Mouse (Mus musculus) kidney, postnatal 14 days (tissue): ENCODE data around the gene Lypd6b.

ENCODE experiments used
- DNase-seq: peaks from one replicate; pipeline ENCODE4 v3.0.0; 2022; ENCODE audit warnings: mixed read lengths

The Lypd6b gene

GRCm38 (mm10) chr2:49787376-49788050 lies at the start of gene Lypd6b:
Gene Lypd6b, plus strand, starts transcription at chr2:49787688.
- peak; percentile 67 for DNase-seq

- no peak for DNase-seq
Observed at GRCm38 (mm10) chr2:49739046-49739445, 48.4 kb upstream of the Lypd6b start.

GRCm38 (mm10) chr2:49741026-49741425 lies 46.5 kb upstream of the Lypd6b start:
- DNase-seq = no peak

DNA sequence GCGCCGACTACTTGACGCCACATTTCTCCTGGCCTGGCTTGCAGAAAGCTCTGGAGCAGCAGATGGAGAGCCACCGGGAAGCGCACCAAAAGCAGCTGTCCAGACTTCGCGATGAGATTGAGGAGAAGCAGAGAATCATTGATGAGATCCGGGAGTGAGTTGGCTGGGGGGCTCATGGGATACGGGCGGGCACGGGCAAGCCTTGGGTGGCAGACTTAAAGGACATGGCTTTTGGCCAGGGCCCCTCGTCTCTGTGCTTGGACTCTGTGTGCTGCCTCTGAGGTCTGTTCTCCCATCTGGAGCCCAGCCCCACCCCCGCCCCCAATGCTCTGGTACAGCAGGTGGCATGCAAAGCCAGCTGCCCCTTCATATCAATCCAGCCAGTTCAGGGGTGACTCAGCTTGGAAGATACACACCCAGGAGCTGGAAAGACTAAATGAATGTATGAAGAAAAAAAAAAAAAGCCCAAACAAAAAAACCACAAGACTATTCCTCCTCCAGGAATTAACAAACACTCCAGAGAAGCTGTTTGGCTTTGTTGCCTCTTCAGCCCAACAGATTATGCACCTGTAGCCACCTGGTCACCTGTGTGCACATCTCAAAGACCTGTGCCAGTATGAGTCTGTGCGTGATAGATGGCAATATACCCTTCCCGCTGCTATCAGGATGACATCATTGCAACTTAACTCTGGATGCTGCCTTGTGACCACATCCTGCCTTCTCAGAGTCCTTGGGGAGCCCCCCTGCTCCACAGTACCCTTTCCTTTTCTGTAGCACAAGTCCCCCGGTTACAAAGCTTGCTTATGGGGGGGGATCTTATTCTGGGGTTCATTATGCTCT lies 45.4 kb upstream of the Lypd6b start:
- no peak for DNase-seq

- DNase-seq = no peak
Observed at GRCm38 (mm10) chr2:49742919-49743318, 44.6 kb upstream of the Lypd6b start.

DNA sequence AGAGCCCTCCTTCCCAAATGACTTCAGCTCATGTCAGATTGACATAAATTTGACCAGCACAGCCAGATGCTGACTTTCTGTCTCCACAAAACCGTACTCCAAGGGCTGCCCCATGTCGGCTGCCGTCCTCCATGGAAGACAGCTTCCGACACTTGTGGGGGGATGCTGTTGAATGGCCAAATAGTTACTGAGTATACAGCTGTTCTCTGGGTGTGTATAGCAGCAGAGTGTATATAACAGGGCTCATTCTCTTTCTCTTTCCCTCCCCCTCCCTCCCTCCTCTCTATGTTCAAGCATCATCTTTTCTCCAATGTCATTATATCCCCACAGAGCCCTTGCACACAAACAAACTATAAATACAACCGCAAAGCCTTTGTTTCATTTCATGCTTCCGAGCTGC lies 43.7 kb upstream of the Lypd6b start:
- no peak for DNase-seq

GRCm38 (mm10) chr2:49744251-49745093 lies 43.0 kb upstream of the Lypd6b start:
- DNase-seq = no peak

GRCm38 (mm10) chr2:49745094-49745781 lies 42.2 kb upstream of the Lypd6b start:
- no peak for DNase-seq

- no peak for DNase-seq
Observed at GRCm38 (mm10) chr2:49746947-49747346, 40.5 kb upstream of the Lypd6b start.

DNA sequence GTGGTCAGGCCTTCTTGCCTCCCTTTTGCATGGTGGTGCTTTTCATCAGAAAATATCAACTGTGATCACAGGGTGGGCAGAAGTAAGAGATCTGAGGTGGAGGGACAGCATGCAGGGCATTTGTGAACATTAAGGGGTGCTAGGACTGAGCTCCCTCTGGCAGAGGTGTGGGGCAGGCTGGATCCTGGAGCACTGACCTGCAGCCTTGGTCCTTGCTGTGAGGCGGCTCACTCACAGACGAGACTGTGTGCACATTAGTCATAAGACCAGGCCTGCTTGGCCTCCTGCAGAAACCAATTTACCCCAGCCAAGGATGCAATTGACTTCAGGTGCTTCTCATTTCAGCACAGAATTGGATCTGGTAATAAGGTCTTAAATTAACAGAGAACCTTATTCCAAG lies 39.8 kb upstream of the Lypd6b start:
- no peak for DNase-seq

GRCm38 (mm10) chr2:49748628-49749342 lies 38.7 kb upstream of the Lypd6b start:
- no peak for DNase-seq

GRCm38 (mm10) chr2:49749730-49750576 lies 37.5 kb upstream of the Lypd6b start:
- no peak for DNase-seq

DNA sequence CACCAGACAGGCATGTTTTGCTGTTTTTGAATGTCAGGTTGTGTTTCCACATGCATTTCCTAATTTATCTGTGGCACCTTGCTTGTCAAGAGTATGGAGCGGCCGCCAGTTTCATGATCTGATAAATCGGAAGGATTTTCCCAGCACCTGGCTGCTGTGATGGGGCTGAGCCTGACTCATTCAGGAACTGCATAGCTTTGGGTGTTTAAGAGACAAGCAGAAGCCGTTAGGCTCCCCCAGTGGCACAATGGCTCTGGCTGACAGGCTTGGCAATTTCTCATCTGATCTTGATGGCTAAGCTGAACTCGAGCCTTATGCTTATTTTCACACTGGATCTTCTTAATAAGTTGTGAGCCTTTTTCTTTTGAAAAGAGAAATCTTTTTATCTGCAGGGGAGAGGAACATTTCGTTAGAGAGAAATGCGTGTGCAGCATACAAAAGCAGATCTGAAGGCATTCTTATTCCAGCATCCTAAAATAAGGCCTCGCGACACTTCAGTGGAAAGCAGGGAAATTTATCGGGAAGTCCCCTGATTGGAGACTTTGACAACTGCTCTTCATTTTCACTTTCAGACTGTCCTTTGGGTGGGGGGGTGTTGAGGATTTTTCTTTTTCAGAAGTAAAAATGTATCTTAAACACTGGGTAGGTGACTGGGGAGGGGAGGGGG lies 35.8 kb upstream of the Lypd6b start:
- DNase-seq = no peak

DNA sequence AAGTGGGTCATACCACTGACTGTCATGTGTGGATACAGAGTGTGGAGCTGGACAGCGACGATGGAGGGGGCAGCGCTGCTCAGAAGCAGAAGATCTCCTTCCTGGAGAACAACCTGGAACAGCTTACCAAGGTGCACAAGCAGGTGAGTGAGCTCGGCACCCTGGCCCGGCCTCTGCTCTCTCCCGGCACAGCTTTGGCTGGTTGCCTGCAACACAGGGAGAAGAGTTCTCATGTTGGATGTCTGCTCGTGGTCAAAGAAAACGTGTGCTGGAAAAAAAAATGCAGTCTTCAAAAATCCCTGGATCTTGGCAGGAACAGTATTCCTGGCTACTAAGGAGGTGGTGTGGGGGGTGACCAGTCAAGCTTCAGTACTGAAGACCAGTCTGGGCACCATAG lies 35.3 kb upstream of the Lypd6b start:
- DNase-seq = no peak

DNA sequence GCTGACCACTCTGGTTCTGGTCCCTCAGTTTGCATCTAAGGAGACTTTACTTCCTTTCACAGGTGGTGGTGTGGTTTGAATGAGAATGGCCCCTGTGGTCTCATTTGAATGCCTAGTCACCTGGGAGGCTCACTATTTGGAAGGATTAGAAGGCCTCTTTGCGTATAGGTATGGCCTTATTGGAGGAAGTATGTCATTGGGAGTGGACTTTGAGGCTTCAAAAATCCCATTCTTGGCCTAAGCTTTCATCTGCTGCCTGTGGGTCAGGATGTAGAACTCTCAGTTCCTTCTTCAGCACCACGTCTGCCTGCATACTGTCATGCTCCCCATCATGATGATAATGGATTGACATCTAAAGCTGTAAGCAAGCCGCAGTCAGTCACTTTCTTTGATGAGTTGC lies 34.4 kb upstream of the Lypd6b start:
- no peak for DNase-seq

- DNase-seq = no peak
Observed at GRCm38 (mm10) chr2:49755054-49755453, 32.4 kb upstream of the Lypd6b start.

DNA sequence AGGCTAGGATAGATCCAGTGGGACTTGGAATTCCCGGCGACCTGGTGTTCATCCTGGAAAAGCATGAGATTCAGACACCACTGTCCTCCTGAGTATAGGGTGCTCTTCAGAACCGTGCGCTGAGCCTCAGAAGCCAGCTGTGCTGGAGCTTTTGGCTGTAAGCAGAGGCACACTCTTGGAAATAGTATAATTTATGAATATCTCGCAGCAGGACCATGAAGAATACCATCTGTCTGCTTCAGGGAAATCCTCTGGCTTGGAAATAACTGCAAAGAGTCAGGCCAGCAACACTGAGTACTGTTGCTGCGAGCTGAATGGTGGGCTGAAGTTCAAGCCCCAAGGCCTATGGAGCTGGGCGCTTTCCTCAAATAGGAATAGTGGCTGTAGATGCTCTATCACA lies 29.9 kb upstream of the Lypd6b start:
- no peak for DNase-seq

GRCm38 (mm10) chr2:49764331-49764946 lies 23.0 kb upstream of the Lypd6b start:
- DNase-seq = peak; percentile 66

GRCm38 (mm10) chr2:49768916-49769315 lies 18.6 kb upstream of the Lypd6b start:
- DNase-seq = peak; percentile 36

DNA sequence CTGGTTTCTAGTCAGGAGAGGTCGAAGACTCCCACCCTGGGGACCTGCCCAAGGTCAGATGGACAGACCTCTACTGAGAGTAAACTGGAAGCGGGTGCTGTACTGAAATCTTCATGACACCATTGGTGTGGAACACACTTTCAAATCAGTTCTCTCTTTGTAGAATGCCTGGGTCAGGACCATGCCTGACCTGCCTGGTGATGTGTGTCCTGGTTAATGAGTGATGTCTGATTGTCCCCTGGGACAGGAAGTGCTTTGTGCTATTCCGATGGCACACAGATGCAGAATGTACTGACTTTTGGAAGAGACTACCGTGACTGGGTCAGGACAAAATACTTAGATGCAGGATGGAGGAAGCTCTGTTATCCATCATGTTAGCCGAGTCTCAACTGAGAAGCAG lies 17.0 kb upstream of the Lypd6b start:
- peak; percentile 17 for DNase-seq
